Mouse (Mus musculus) gastrocnemius, postnatal 36 days (tissue): ENCODE results near the gene Fes. TPM values are rescaled to one million over a fixed set of nuclear protein-coding genes. Genes with fewer than 3 reads are reported as not detected.

Experiments used
- DNase-seq, 2 experiments: peaks; one replicate each; pipeline ENCODE4 v3.0.0; 2022
- intact Hi-C: fragments of 180-260 bp; cut with DNase I; formaldehyde crosslinking; loops from one replicate; pipeline ENCODE4 v1.15.1; 2025
- total RNA-seq, 2 experiments: library from RNA; stranded (reverse); gene quantifications; 2 replicates each; pipeline ENCODE4 v1.2.3; 2021

Fes gene
- total RNA-seq, 2 experiments from 2014 or later, result 3.5 to 5.2 TPM

DNA sequence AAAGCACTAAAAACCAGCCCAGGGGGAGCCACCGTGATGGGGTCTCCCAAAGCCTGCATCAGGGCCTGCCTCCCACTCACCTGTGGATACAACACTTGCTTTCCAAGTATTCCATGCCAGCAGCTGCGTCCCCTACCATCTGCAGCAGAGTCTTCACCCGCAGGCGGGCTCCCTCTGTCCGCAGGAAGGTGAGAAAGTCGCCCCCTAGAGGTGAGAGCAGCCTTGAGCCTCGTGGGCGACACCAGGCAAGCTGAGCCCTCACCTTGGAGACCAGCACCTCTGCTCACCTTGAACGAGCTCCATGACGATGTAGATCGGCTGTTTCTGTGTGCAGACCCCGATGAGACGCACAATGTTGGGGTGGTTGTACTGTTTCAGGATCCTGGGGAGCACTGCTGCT, 8.2 kb downstream of the Fes start:
- DNase-seq, result no peak
- intact Hi-C loops, result no loop called here

DNA sequence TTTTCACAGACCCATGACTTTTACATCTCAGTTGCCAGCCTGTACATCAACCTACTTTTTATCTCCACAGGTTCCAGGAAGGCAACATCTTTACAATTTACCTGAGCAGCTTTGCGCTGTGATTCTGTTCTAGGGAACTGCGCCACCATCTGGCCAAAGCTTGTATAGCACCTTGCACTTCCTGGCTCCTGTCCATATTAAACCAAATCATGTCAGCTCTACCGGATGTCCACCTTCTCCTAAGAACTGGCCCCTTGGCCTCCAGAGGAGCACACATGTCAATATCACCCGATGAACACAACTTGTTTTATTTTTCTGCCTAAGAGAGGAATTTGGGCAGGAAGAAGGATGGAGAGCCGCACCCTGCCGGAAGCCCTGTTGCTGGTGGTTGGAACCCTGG, 10.3 kb downstream of the Fes start:
- intact Hi-C loops, result no loop called here
- peak in 1 of 2 experiments; percentile 76 for DNase-seq

DNA sequence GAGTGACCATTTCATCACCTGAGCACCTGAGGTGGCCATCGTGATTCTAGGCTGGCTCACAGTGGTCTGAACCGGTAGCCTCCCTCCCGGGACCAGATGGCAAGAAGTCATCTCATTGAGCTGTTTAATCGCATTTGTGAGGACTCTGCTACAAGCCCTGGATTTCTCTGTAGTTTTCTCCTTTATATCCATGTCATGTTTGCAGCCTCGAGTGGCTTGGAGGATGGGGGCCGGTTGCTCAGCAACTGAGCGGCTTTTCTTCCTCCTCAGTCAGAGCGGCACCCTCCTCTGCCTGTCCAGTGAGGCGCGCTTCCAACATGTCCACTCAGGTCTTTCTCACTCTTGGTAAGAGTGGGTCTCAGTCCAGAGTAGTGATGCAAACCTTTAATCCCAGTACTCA, 11.6 kb downstream of the Fes start:
- intact Hi-C loops, result no loop called here
- DNase-seq, result no peak

DNA sequence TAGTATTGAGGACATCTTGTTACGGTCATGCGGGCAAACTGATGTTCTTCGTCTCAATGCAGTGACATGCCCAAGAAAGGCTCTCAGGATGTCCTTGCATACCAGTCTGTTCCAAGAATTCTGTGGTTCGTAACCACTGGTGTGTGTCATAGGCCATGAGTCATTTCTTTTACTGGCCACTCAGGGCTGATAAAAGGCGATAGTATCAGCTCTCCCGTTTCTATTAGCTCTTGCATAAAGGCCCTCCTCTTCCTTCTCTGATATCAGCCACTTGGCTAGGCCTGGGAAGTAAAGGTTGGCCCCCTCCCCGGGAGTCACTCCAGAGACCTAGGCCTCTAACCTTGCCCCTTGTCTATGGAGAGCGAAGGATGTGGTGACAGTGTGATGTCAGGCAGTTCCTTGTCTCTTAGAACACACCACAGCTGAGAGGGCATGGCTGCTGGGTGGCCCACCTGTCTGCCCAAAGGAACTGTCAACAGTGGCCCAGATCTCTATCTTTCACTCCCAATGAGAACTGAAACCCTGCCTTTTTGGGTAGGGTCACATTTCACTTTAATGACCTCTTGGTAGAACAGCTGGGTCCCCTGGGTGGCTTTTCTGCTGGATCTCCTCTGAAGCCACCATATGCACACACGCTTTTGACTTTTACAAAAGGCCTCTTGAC, 12.2 kb downstream of the Fes start:
- DNase-seq, result no peak
- intact Hi-C loops, result no loop called here

DNA sequence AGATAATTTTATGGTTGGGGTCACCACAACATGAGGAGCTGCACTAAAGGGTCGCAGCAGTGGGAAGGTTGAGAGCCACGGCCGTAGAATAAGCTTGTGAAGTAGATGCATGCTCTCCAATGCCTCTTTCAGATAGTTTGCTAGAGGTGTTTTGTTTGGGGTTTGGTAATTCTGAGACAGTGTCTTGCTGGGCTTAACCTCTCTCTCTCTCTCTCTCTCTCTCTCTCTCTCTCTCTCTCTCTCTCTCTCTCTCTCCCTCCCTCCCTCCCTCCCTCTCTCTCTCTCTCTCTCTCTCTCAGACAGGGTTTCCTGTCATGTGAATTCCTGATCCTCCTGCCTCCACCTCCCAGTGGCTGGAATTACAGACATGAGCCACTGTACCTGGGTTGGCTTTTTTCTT, 13.0 kb downstream of the Fes start:
- DNase-seq, result no peak
- intact Hi-C loops, result loop anchor here (5.0 kb wide), 1 partner anchor 232 kb away; no protein-coding TSS in a partner anchor

DNA sequence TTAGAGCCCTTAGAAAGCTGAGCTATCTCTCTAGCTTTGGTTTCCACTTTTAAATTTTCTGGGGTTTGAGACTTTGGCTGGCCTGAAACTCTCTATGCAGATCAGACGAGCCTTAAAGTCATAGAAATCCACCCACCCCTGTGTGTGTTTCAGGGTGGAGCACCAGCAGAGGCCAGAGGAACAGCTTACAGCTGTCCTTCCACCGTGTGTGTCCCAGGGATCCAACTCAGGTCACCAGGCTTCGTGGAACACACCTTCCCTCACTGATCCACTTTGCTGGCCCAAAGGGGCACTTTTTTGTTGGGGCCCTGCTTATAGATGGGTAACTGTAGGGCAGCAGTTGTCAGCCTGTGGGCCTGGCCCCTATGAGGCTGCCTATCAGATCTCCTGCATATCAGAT, 13.5 kb downstream of the Fes start:
- DNase-seq, result no peak
- intact Hi-C loops, result loop anchor here (5.0 kb wide), 1 partner anchor 232 kb away; no protein-coding TSS in a partner anchor

DNA sequence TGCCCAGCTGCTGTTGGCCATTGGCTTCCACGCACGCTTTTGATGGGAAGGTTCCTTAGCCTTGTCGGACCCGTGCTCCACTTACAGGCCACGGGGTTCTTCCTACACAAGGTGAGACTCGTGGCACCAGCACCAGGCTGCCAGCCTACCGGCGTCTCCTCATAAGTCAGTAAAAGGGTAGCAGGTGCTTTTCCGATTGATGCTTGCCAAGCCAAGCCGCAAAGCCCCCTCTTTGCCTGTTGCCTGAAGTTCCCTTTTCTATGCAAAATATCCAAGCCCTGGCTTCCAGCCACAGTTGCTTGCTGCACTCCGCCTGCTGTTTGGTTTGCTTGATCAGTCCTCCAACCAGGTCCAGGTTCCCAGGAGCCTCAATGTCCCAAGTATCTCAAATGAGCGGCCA, 13.9 kb downstream of the Fes start:
- intact Hi-C loops, result loop anchor here (5.0 kb wide), 1 partner anchor 232 kb away; no protein-coding TSS in a partner anchor
- no peak for DNase-seq

DNA sequence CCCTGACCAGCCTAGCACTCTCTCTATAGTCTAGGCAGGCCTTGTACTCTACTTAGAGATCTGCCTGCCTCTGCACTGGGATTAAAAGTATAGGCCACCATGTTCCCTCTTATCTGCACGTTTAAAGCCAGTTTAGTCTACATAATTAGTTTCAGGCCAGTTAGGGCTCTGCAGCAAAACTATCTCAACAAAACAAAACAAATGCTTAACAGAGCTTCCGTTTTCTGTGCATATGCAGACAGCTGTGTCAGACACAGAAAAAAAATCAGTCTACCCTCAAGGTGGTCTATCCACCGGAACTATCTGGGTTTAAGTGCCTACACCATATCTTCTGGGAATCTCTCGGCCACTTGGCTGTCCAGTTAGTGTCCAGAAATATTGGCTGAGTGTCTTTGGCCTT, 14.4 kb downstream of the Fes start:
- no peak for DNase-seq
- intact Hi-C loops, result loop anchor here (5.0 kb wide), 1 partner anchor 231 kb away; no protein-coding TSS in a partner anchor

DNA sequence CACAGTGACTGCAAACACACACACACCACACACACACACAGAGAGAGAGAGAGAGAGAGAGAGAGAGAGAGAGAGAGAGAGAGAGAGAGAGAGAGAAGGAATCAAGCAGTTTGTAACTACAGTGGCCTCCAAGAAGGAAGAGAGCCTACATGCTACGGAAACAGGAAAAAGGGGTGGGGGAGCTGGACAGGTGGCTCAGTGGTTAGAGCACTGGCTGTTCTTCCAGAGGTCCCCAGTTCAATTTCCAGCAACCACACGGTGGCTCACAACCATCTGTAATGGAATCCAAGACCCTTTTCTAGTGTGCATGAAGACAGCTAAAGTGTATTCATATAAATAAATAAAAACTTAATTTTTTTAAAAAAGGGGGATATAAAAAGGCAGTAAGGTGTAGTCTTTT, 15.1 kb downstream of the Fes start:
- DNase-seq, result no peak
- intact Hi-C loops, result loop anchor here (5.0 kb wide), 1 partner anchor 230 kb away; no protein-coding TSS in a partner anchor

DNA sequence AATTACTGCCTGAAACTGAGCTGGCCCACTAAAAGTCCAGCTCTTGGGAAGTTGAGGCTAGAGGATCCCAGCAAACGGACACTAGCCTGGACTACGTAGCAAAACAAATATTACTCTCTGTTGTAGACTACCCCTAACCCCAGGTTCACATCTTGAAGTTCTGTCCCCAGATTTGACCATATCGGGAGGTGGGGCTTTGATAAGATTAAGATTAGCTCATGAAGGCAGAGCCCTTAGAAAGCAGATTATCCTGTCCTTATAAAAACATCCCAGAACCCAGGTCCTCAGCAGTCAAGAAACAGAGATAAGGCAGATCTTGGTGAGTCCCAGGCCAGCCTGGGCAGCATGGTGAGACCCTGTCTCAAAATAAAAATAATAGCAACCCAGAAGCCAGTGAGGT, 15.6 kb downstream of the Fes start:
- no peak for DNase-seq
- intact Hi-C loops, result loop anchor here (5.0 kb wide), 1 partner anchor 230 kb away; no protein-coding TSS in a partner anchor

DNA sequence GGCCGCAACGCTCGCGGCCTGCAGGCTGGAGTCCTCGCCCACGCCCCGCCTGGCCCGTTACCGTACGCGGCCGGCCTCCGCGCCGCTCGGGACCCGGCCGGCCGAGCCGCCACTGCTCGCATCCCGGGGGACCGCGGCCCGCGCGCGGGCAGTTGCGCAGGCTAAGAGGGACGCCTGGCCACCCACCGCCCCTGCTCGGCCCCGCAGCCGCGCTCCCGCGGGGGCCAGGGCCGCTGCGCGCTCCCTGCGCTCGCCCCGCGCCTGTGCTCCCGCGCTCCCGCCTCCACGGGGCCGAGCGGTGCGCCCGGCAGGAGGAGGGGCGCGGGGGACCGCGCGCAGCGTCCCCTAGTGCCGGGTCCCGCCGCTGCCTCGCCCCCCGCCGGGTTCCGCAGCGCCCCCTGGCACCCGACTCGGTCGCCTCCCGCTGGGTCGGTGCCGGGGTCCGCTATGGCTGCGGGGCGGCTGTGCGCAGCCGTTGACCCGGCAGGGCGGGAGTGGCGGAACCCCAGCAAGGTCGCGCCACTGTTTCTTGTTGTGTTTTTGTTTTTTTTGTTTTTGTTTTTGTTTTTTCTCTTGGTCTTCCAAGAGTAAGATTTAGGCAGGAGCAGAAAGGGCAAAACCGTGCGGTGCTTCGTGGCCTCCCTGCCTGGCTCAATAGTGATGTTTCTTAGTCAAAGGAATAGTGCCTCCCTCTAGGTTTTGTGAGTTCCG, 16.6 kb downstream of the Fes start, which contains the start of gene Man2a2:
Gene Man2a2 (minus strand): TSS at position 335 of the 711 bp plus-strand sequence.
- peak; percentile 69 to 72 for DNase-seq
- intact Hi-C loops, result loop anchor here (1.0 to 5.0 kb wide), 2 partner anchors 31 to 229 kb away; no protein-coding TSS in a partner anchor

DNA sequence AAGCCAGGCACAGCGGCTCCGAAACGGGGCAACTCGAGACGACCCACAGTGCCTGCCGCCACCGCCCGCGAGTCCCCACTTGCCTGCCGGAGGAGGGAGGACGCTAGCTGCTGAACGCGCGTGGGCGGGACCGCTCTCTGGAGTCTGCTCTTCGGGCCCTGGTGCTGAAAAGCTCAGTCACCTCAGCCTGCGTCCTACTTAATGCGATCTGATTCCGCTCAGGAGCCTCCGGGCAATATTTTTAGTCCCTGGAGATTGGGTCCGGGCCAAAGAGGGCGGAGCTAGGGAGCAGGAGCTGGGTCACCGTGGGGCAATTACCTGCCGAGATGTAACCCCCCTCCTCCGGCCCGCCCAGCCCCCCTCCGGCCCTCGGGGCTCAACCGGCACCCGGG, 17.1 kb downstream of the Fes start:
- DNase-seq, result peak; percentile 84 to 85
- intact Hi-C loops, result loop anchor here (1.0 to 5.0 kb wide), 2 partner anchors 30 to 228 kb away; no protein-coding TSS in a partner anchor

DNA sequence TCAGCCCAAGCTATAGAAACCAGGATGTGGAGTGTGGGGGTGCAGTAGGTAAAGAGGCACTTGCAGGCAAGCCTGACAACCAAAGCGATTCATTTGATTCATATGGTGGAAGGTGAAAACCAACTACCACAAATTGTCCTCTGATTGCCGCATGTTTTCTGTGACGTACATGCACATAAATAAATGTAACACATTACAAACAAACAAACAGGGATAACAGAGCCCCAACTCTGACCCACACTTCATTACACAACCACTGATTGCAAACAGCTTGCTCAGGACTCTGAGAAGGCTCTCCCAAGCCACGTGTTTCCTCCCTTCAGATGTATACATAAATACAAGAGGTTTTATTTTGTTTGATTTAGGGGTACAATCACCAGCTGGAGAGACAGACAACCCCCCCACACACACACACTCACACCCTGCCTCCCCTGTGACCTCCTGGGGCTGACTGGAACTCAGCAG, 17.7 kb downstream of the Fes start:
- DNase-seq, result no peak
- intact Hi-C loops, result loop anchor here (5.0 kb wide), 1 partner anchor 228 kb away; no protein-coding TSS in a partner anchor

DNA sequence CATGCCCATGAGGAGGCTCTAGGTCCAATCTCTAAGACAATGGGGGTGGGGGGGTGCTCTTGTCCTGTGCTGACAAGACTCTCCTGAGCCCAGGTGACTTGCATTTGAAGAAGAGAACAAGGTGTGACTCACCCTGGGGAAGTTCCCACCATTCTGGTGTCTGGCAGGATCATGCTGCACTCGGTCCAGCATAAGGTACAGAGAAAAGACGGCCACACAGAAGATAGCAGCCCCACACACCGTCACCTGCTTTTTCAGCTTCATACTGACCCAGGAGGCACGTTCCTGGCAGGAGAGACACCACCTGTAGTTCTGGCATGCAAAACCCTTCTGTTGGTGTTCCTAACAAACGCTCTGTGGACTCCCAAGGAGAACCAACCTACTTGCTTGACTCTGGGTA, 18.3 kb downstream of the Fes start:
- intact Hi-C loops, result no loop called here
- DNase-seq, result no peak

DNA sequence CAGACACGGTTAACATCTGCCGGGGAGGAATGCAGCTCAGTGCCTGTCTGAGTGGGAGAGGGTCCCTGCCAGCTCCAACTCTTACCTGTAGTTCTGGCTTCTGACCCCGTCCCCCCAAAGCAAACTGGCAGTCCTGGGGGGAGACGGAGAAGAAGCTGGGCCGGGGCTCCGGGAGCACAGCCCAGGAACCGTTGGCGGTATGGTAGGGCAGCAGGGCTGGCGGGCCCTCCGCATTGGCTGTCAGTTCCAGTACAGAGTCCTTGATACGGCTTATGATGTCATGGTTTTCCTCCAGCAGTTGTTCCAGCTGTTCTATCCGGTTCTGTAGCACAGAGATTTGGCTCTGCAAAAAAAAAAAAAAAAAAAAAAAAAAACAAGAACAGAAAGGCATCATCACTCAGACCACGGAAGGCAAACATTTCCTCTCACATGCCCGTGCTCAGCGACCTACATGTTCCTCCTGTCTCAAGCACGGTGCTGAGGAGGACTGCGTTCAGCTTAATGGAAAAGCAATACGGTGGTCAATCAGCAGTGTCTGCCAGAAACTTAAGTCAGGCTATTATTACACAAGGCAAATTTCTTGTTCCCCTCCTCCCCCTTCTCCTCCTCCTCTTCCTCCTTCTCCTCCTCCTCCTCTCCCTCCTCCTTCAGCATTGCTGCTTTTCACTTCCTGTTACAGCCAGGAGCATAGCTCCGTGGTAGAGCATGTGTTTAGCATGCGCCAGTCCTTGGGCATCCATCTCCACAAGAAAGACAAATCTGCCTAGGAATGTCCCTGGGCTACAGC, 18.9 kb downstream of the Fes start:
- no peak for DNase-seq
- intact Hi-C loops, result no loop called here

DNA sequence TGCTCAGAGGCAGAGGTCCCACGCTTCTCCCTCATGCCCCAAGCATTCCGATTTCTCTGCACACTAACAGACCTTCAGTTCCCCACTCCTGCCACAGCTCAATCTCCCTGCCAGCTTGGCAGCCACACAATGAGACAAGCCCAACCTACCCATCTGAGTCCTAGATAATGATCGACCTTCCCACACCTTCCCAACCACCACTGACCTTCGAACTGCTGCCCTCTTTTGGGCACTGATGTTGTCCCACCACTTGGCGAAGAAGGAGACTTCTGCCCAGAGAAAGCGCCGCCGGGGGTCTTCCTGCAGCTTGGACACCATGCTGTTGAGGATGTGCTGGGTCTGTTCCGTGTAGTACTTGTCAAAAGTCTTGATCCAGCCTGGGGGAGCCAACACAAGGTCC, 19.7 kb downstream of the Fes start:
- DNase-seq, result no peak
- intact Hi-C loops, result no loop called here

DNA sequence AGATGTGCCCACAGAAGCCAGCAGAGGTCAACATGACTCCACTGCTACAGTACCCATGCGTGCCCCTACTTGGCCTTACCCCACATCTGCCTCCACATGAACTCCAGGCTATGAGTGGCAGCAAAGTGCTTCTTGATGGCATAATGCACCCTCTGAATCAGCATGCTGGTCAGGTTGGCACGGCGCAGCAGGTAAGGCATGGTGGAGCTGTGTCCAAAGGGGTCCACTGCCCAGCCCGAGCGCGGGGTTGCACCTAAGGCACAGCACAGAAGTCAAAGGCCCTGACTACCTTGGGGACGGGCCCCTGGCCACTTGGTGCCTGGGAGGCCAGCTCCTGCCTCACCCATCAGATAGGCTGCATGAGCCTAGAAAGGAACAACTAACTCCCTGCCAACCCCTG, 20.5 kb downstream of the Fes start:
- intact Hi-C loops, result no loop called here

DNA sequence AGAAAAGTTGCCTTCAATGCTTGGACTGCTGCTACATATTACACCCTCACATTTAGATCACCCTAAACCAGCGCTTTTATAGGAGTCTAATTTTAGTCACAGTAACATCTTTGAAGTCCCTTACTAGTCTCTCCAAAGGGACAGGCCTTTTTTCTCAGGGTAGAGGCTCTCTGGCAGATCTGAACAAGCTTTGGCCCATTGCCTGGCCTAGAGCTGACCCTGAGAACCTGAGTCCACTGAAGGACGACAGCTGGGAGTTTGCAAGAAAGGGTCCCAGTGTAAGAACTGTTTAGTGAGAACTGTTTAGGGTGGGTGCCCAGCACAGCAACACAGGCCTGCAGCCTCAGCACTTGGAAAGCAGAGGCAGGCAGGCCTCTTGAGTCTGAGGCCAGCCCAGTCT, 22.0 kb downstream of the Fes start:
- DNase-seq, result no peak

More for the DNA sequence above, 20.5 kb downstream of the Fes start:
- no peak for DNase-seq

DNA sequence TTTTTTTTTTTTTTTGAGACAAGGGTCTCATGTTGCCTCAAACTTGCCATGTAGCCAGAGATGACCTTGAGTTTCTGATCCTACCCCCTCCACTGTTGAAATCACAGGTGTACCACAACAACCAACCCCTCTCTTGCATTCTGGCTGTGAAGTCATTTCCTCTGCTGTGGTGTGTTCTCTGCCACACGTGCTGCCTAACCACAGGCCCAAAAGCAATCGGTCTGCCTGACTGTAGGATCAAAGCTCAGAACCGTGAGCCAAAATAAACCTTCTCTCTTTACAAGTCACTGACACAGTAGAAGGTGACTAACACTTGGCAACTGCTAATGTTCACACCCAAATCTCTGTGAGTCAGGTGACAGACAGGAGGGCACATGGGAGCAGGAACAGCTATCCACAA, 27.3 kb downstream of the Fes start:
- DNase-seq, result no peak
- intact Hi-C loops, result no loop called here

More for the DNA sequence above, 22.0 kb downstream of the Fes start:
- intact Hi-C loops, result no loop called here

DNA sequence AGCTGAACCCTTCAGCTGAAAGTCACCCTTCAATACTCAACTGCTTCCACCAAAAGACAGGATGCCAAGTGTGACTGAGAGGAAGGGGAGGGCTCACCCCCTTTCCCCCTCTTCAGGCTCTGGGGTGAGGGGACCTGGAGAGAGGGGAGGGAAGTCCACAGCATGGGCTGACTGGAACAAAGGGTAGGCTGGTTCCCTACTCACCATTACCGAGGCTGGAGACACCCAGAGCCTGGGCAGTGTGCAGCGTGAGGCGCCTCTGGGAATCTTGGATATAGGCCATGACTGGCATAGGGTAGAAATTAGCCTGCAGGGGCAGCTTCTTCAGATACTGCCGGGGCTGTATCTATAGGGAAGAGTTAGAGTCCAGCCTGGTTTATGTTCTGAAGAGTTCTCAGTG, 29.7 kb downstream of the Fes start:
- intact Hi-C loops, result no loop called here
- no peak for DNase-seq

DNA sequence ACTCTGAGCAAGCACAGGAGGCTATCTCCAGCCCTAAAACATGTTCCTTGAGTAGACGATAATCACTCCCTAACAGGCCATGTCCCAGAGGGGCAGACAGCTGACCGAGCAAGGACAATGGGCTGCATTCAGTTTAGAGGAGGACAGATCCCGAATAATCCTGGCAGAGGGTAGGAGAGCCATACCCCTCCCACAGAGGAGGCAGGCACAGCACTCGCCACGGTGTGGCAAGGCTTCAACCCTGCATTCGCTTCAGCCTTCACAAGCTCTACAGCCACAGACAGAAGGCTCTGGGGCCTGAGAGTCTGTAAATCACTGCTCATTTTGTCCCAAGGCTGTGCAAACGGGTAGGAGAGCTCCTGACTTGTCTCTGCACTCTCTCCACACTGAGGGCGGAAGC, 30.6 kb downstream of the Fes start:
- intact Hi-C loops, result no loop called here
- DNase-seq, result no peak
